ENCODE assay signal across 25 mouse cellular contexts in the genomic region with DNA sequence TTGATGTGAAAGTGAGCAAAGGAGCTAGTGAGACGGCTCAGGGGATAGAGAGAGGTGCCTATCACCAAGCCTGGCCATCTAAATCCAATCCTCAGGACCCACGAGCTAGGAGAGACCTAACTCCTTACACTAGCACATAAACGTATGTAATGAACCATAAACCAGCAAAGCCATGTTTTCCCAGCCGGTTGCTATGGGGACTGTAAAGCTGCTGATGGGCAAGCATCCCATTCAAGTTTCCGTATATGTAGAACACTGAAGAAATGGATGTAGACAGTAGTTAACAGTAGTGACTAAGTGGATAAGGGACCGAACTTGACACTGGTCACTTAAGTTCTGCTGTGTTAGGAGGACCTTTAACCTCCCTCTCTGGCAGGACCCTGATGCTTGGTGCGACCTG. TPM values are rescaled to one million over a fixed set of nuclear protein-coding genes. Genes with fewer than 3 reads are reported as not detected.
A peak's percentile ranks its signal among the peaks of the same experiment; 100 is the strongest.
DNase-seq lines count a peak whose midpoint lies in the region; ATAC-seq and TF ChIP-seq lines count a peak whose summit lies in the region.
"Had no signal": no experiment of that assay in that cellular context is flagged by ENCODE, and none has a peak within 500 bp of the region (broad histone marks: within the 10 kb centered on the region; RNA-seq: fewer than 3 reads in every experiment).

No protein-coding gene starts in this region.

- no peak overlapping the region for H3K4me2 ChIP-seq in hindbrain, postnatal 0 days (ENCODE audit: low read depth, low read length)
- H3K4me2 ChIP-seq in hindbrain, embryonic 11.5 days (replicated peaks; ENCODE audit: low read depth, low read length) = no peak overlapping the region
- H3K4me2 ChIP-seq in midbrain, embryonic 11.5 days = no peak overlapping the region
- H3K4me2 ChIP-seq in midbrain, embryonic 13.5 days (replicated peaks) = no peak overlapping the region
- H3K4me2 ChIP-seq: hindbrain, embryonic 14.5 days had no signal

- 70% methylated on average over 7 of the region's 7 CpGs for WGBS in hindbrain, postnatal 0 days
- WGBS in hindbrain, embryonic 11.5 days = 88% methylated on average over 7 of the region's 7 CpGs
- 85% methylated on average over 7 of the region's 7 CpGs for WGBS in midbrain, embryonic 11.5 days
- 80% methylated on average over 7 of the region's 7 CpGs for WGBS in midbrain, embryonic 13.5 days

- ATAC-seq in hindbrain, postnatal 0 days = no peak
- no peak for ATAC-seq in hindbrain, embryonic 11.5 days (ENCODE audit: low FRiP score)
- no peak for ATAC-seq in midbrain, embryonic 11.5 days (ENCODE audit: low FRiP score)
- no peak for ATAC-seq in midbrain, embryonic 13.5 days
- ATAC-seq: forebrain, embryonic 14.5 days had no signal

- H3K27ac ChIP-seq in hindbrain, postnatal 0 days = no peak overlapping the region
- no peak overlapping the region for H3K27ac ChIP-seq in hindbrain, embryonic 11.5 days (ENCODE audit: low read depth, low read length)
- no peak overlapping the region for H3K27ac ChIP-seq in midbrain, embryonic 11.5 days (ENCODE audit: low read depth, low read length)
- no peak overlapping the region for H3K27ac ChIP-seq in midbrain, embryonic 13.5 days
- H3K27ac ChIP-seq: embryonic facial prominence, embryonic 10.5 days; heart, embryonic 10.5 days; hindbrain, embryonic 14.5 days had no signal

- no peaks in the 10 kb centered on the region for H3K36me3 ChIP-seq in hindbrain, postnatal 0 days (ENCODE audit: insufficient read depth, low read length)
- H3K36me3 ChIP-seq in hindbrain, embryonic 11.5 days (ENCODE audit: control insufficient read depth, insufficient read depth, low read length) = no peaks in the 10 kb centered on the region
- peaks cover 16% of the 10 kb centered on the region; the same call in 1 of the 2 replicates for H3K36me3 ChIP-seq in midbrain, embryonic 11.5 days (ENCODE audit: control insufficient read depth, insufficient read depth, low read length)
- H3K36me3 ChIP-seq in midbrain, embryonic 13.5 days = peaks cover 19% of the 10 kb centered on the region
- H3K36me3 ChIP-seq in E14TG2a.4 (ENCODE audit: insufficient read depth, low read length) = peaks cover 100% of the 10 kb centered on the region

- H3K27me3 ChIP-seq in hindbrain, postnatal 0 days (ENCODE audit: insufficient read depth, low read length) = no peaks in the 10 kb centered on the region
- no peaks in the 10 kb centered on the region for H3K27me3 ChIP-seq in hindbrain, embryonic 11.5 days (ENCODE audit: control insufficient read depth, insufficient read depth, low read length)
- no peaks in the 10 kb centered on the region for H3K27me3 ChIP-seq in midbrain, embryonic 11.5 days (ENCODE audit: control insufficient read depth, insufficient read depth, low read length)
- no peaks in the 10 kb centered on the region for H3K27me3 ChIP-seq in midbrain, embryonic 13.5 days
- no peaks in the 10 kb centered on the region for H3K27me3 ChIP-seq in E14TG2a.4 (ENCODE audit: insufficient read depth, low read length)
- H3K27me3 ChIP-seq: CH12.LX had no signal

- no peak overlapping the region for H3K4me3 ChIP-seq in hindbrain, postnatal 0 days (ENCODE audit: low read length)
- no peak overlapping the region for H3K4me3 ChIP-seq in hindbrain, embryonic 11.5 days (ENCODE audit: low read depth, low read length)
- no peak overlapping the region for H3K4me3 ChIP-seq in midbrain, embryonic 11.5 days (ENCODE audit: low read depth, low read length)
- H3K4me3 ChIP-seq in midbrain, embryonic 13.5 days (replicated peaks) = no peak overlapping the region
- peak overlapping the region; percentile 37 for H3K4me3 ChIP-seq in E14TG2a.4 (replicated peaks; ENCODE audit: low read length)
- H3K4me3 ChIP-seq: embryonic facial prominence, embryonic 10.5 days; heart, embryonic 10.5 days had no signal

- peak; percentile 20 for DNase-seq in hindbrain, postnatal 0 days (ENCODE audit: low spot score)
- no peak for DNase-seq in hindbrain, embryonic 11.5 days (ENCODE audit: low spot score)
- DNase-seq in midbrain, embryonic 11.5 days (ENCODE audit: low spot score, missing footprints) = peak; percentile 21
- DNase-seq in brain, adult 2 months (ENCODE audit: low read depth, low spot score) = peak; percentile 23
- DNase-seq in heart, postnatal 10 days = no peak
- no peak for DNase-seq in heart, adult 18-20 months
- DNase-seq: adrenal gland, postnatal 10 days; cerebellum, adult 2 months; cerebellum, postnatal 10 days; gastrocnemius, postnatal 36 days; heart, adult 11 months; heart, postnatal 14 days had no signal

- TF ChIP-seq CTCF in hindbrain, postnatal 0 days (IDR thresholded peaks at IDR 0.05; ENCODE audit: low read depth) = no peak
- TF ChIP-seq CTCF in E14TG2a.4 (conservative IDR thresholded peaks at IDR 0.05; ENCODE audit: low read length) = no peak

- H3K9me3 ChIP-seq in hindbrain, postnatal 0 days (ENCODE audit: low read length) = no peaks in the 10 kb centered on the region
- H3K9me3 ChIP-seq in hindbrain, embryonic 11.5 days (ENCODE audit: control insufficient read depth, low read length) = no peaks in the 10 kb centered on the region
- no peaks in the 10 kb centered on the region for H3K9me3 ChIP-seq in midbrain, embryonic 11.5 days (ENCODE audit: control insufficient read depth, low read length)
- H3K9me3 ChIP-seq in midbrain, embryonic 13.5 days = no peaks in the 10 kb centered on the region
- peaks cover 17% of the 10 kb centered on the region; the same call in 1 of the 2 replicates for H3K9me3 ChIP-seq in E14TG2a.4 (ENCODE audit: low read length)
- H3K9me3 ChIP-seq: embryonic facial prominence, embryonic 10.5 days; heart, embryonic 10.5 days had no signal

- intact Hi-C loops in heart, postnatal 10 days (cut with DNase I) = no loop called here

- no peaks in the 10 kb centered on the region for H3K4me1 ChIP-seq in hindbrain, postnatal 0 days (ENCODE audit: insufficient read depth, low read length)
- no peaks in the 10 kb centered on the region for H3K4me1 ChIP-seq in hindbrain, embryonic 11.5 days (replicated peaks; ENCODE audit: control insufficient read depth, insufficient read depth, low read length)
- no peaks in the 10 kb centered on the region for H3K4me1 ChIP-seq in midbrain, embryonic 11.5 days (ENCODE audit: control insufficient read depth, insufficient read depth, low read length)
- no peaks in the 10 kb centered on the region for H3K4me1 ChIP-seq in midbrain, embryonic 13.5 days (replicated peaks)
- peaks cover 92% of the 10 kb centered on the region for H3K4me1 ChIP-seq in E14TG2a.4 (replicated peaks; ENCODE audit: low read depth, low read length)
- H3K4me1 ChIP-seq: embryonic facial prominence, embryonic 10.5 days had no signal

- H3K9ac ChIP-seq in hindbrain, postnatal 0 days (replicated peaks; ENCODE audit: low read length) = no peak overlapping the region
- no peak overlapping the region for H3K9ac ChIP-seq in hindbrain, embryonic 11.5 days (ENCODE audit: low read depth, low read length)
- no peak overlapping the region for H3K9ac ChIP-seq in midbrain, embryonic 11.5 days (ENCODE audit: low read length)
- no peak overlapping the region for H3K9ac ChIP-seq in midbrain, embryonic 13.5 days (replicated peaks)
- H3K9ac ChIP-seq: hindbrain, embryonic 14.5 days had no signal

RNA-seq across cellular contexts. Expression of gene Gtsf1l, which starts 13.6 kb away (rescaled TPM):
- total RNA-seq in hindbrain, postnatal 0 days (2014; rRNA removed) = not detected in 2 replicates
- polyA plus RNA-seq in hindbrain, postnatal 0 days (2015; fragmentation: Nextera tagmentation; extraction: Ambion mirVana) = not detected in 2 replicates
- 0.25 and 0.28 TPM in 2 replicates for polyA plus RNA-seq in hindbrain, embryonic 11.5 days (2014; fragmentation: Nextera tagmentation; extraction: Ambion mirVana)
- not detected in 2 replicates for polyA plus RNA-seq in midbrain, embryonic 11.5 days (2014; fragmentation: Nextera tagmentation; extraction: Ambion mirVana)
- polyA plus RNA-seq in midbrain, embryonic 13.5 days (2015; fragmentation: Nextera tagmentation; extraction: Ambion mirVana) = not detected in 2 replicates
- total RNA-seq in heart, postnatal 10 days (2021) = not detected
- not detected for total RNA-seq in heart, adult 18-20 months (2021)
- total RNA-seq: adrenal gland, postnatal 10 days; adrenal gland, postnatal 4 days; CH12.LX; gastrocnemius, adult 8-10 months; gastrocnemius, postnatal 36 days; heart, postnatal 14 days; hematopoietic stem cell, adult 5-6 weeks; MEL had no signal
- polyA plus RNA-seq: cerebellum, adult 2 months; embryonic facial prominence, embryonic 10.5 days; embryonic facial prominence, embryonic 14.5 days; heart, embryonic 10.5 days; heart, embryonic 14.5 days had no signal

RNA-seq across cellular contexts. Expression of gene Mybl2, which starts 19.5 kb away (rescaled TPM):
- 3.9 and 5.2 TPM in 2 replicates for total RNA-seq in hindbrain, postnatal 0 days (2014; rRNA removed)
- 3.7 and 4.5 TPM in 2 replicates for polyA plus RNA-seq in hindbrain, postnatal 0 days (2015; fragmentation: Nextera tagmentation; extraction: Ambion mirVana)
- polyA plus RNA-seq in hindbrain, embryonic 11.5 days (2014; fragmentation: Nextera tagmentation; extraction: Ambion mirVana) = 17.7 and 19.8 TPM in 2 replicates
- polyA plus RNA-seq in midbrain, embryonic 11.5 days (2014; fragmentation: Nextera tagmentation; extraction: Ambion mirVana) = 25.7 and 29.8 TPM in 2 replicates
- polyA plus RNA-seq in midbrain, embryonic 13.5 days (2015; fragmentation: Nextera tagmentation; extraction: Ambion mirVana) = 10.8 and 12.4 TPM in 2 replicates
- 1 to 10 TPM; 4.6 to 5.4 TPM for total RNA-seq in heart, postnatal 10 days (2021)
- under 1 TPM in 1 of 2 experiments, not detected in 1; 0.18 TPM for total RNA-seq in heart, adult 18-20 months (2021)

RNA-seq across cellular contexts. Expression of gene Ift52, which starts 56.9 kb away (rescaled TPM):
- total RNA-seq in hindbrain, postnatal 0 days (2014; rRNA removed) = 15.8 and 19.3 TPM in 2 replicates
- polyA plus RNA-seq in hindbrain, postnatal 0 days (2015; fragmentation: Nextera tagmentation; extraction: Ambion mirVana) = 31.8 and 33.0 TPM in 2 replicates
- 59.7 and 63.6 TPM in 2 replicates for polyA plus RNA-seq in hindbrain, embryonic 11.5 days (2014; fragmentation: Nextera tagmentation; extraction: Ambion mirVana)
- 58.6 and 61.3 TPM in 2 replicates for polyA plus RNA-seq in midbrain, embryonic 11.5 days (2014; fragmentation: Nextera tagmentation; extraction: Ambion mirVana)
- 47.0 and 48.5 TPM in 2 replicates for polyA plus RNA-seq in midbrain, embryonic 13.5 days (2015; fragmentation: Nextera tagmentation; extraction: Ambion mirVana)
- 10 to 100 TPM; 25.6 to 27.1 TPM for total RNA-seq in heart, postnatal 10 days (2021)
- 10 to 100 TPM; 21.4 to 23.4 TPM for total RNA-seq in heart, adult 18-20 months (2021)

Comparison
In these comparisons a context has a peak if more than half of its experiments do, and no peak if none do; other contexts are left out.
1. DNase-seq: peak in hindbrain, postnatal 0 days (single experiment), midbrain, embryonic 11.5 days (single experiment) and brain, adult 2 months (single experiment); none in hindbrain, embryonic 11.5 days (single experiment), heart, postnatal 10 days (0 of 2) and heart, adult 18-20 months (0 of 2).